Mouse (Mus musculus): Measurements from ENCODE around the gene Naaa. TPM values are rescaled to one million over a fixed set of nuclear protein-coding genes. Genes with fewer than 3 reads are reported as not detected.
A peak's percentile ranks its signal among the peaks of the same experiment; 100 is the strongest.

Gene Naaa
- polyA plus RNA-seq, 1 experiment from 2014 or later: 23.5 TPM

GRCm38 (mm10) chr5:92282571-92282970 is 4.6 kb upstream of the Naaa start:
- Histone ChIP-seq H3K9ac (ENCODE audit: low read length) (no peak overlapping the region), H3K36me3 (ENCODE audit: control insufficient read depth, insufficient read depth, low read length) (peaks cover 37% of the 10 kb centered on the region), H3K4me3 (ENCODE audit: low read depth, low read length) (no peak overlapping the region), H3K4me1 (replicated peaks; ENCODE audit: control insufficient read depth, insufficient read depth, low read length) (peaks cover 12% of the 10 kb centered on the region), H3K9me3 (ENCODE audit: control insufficient read depth, low read length) (no peaks in the 10 kb centered on the region), H3K4me2 (ENCODE audit: low read length) (no peak overlapping the region), H3K27me3 (replicated peaks; ENCODE audit: control insufficient read depth, insufficient read depth, low read length) (no peaks in the 10 kb centered on the region), H3K27ac (ENCODE audit: low read depth) (no peak overlapping the region)
- 79% methylated on average over 4 of the region's 4 CpGs for WGBS
- DNase-seq (ENCODE audit: low spot score) (no peak), ATAC-seq (replicated peaks; ENCODE audit: low FRiP score, low TSS enrichment, low read depth) (no peak)

- Histone ChIP-seq H3K36me3 (ENCODE audit: control insufficient read depth, insufficient read depth, low read length) (peaks cover 4% of the 10 kb centered on the region; the same call in 1 of the 2 replicates), H3K27me3 (replicated peaks; ENCODE audit: control insufficient read depth, insufficient read depth, low read length) (no peaks in the 10 kb centered on the region), H3K27ac (ENCODE audit: low read depth) (no peak overlapping the region), H3K9ac (ENCODE audit: low read length) (no peak overlapping the region), H3K4me1 (replicated peaks; ENCODE audit: control insufficient read depth, insufficient read depth, low read length) (peaks cover 12% of the 10 kb centered on the region), H3K4me3 (ENCODE audit: low read depth, low read length) (no peak overlapping the region), H3K9me3 (ENCODE audit: control insufficient read depth, low read length) (no peaks in the 10 kb centered on the region), H3K4me2 (ENCODE audit: low read length) (no peak overlapping the region)
- 79% methylated on average over 10 of the region's 10 CpGs for WGBS
- no peak for DNase-seq (ENCODE audit: low spot score)
- no peak for ATAC-seq (replicated peaks; ENCODE audit: low FRiP score, low TSS enrichment, low read depth)
These were observed 1.1 kb upstream of the Naaa start for GRCm38 (mm10) chr5:92278942-92279537.

GRCm38 (mm10) chr5:92270496-92270895 is 7.5 kb downstream of the Naaa start:
- no peak for ATAC-seq (replicated peaks; ENCODE audit: low FRiP score, low TSS enrichment, low read depth)
- Histone ChIP-seq H3K9ac (ENCODE audit: low read length) (no peak overlapping the region), H3K27me3 (replicated peaks; ENCODE audit: control insufficient read depth, insufficient read depth, low read length) (no peaks in the 10 kb centered on the region), H3K4me1 (replicated peaks; ENCODE audit: control insufficient read depth, insufficient read depth, low read length) (no peaks in the 10 kb centered on the region), H3K36me3 (ENCODE audit: control insufficient read depth, insufficient read depth, low read length) (no peaks in the 10 kb centered on the region), H3K9me3 (ENCODE audit: control insufficient read depth, low read length) (no peaks in the 10 kb centered on the region), H3K4me3 (ENCODE audit: low read depth, low read length) (no peak overlapping the region), H3K4me2 (ENCODE audit: low read length) (no peak overlapping the region), H3K27ac (ENCODE audit: low read depth) (no peak overlapping the region)
- WGBS: 88% methylated on average over 7 of the region's 7 CpGs
- no peak for DNase-seq (ENCODE audit: low spot score)

- no peak overlapping the region for H3K4me2 ChIP-seq (ENCODE audit: low read length)
- H3K9me3 ChIP-seq (ENCODE audit: control insufficient read depth, low read length): no peaks in the 10 kb centered on the region
- DNase-seq (ENCODE audit: low spot score): no peak
- no peaks in the 10 kb centered on the region for H3K27me3 ChIP-seq (replicated peaks; ENCODE audit: control insufficient read depth, insufficient read depth, low read length)
- peak; percentile 47; the same call in 1 of the 2 replicates for ATAC-seq (replicated peaks; ENCODE audit: low FRiP score, low TSS enrichment, low read depth)
- WGBS: 50% methylated on average over 4 of the region's 4 CpGs
- H3K27ac ChIP-seq (ENCODE audit: low read depth): no peak overlapping the region
- peaks cover 6% of the 10 kb centered on the region for H3K4me1 ChIP-seq (replicated peaks; ENCODE audit: control insufficient read depth, insufficient read depth, low read length)
- H3K4me3 ChIP-seq (ENCODE audit: low read depth, low read length): no peak overlapping the region
- no peaks in the 10 kb centered on the region for H3K36me3 ChIP-seq (ENCODE audit: control insufficient read depth, insufficient read depth, low read length)
- H3K9ac ChIP-seq (ENCODE audit: low read length): no peak overlapping the region
These were observed 14.1 kb downstream of the Naaa start for GRCm38 (mm10) chr5:92263761-92264359.

- Histone ChIP-seq H3K4me2 (ENCODE audit: low read length) (no peak overlapping the region), H3K36me3 (ENCODE audit: control insufficient read depth, insufficient read depth, low read length) (no peaks in the 10 kb centered on the region), H3K9me3 (ENCODE audit: control insufficient read depth, low read length) (no peaks in the 10 kb centered on the region), H3K9ac (ENCODE audit: low read length) (no peak overlapping the region), H3K27me3 (replicated peaks; ENCODE audit: control insufficient read depth, insufficient read depth, low read length) (no peaks in the 10 kb centered on the region), H3K4me1 (replicated peaks; ENCODE audit: control insufficient read depth, insufficient read depth, low read length) (peaks cover 6% of the 10 kb centered on the region), H3K4me3 (ENCODE audit: low read depth, low read length) (no peak overlapping the region), H3K27ac (ENCODE audit: low read depth) (no peak overlapping the region)
- ATAC-seq (replicated peaks; ENCODE audit: low FRiP score, low TSS enrichment, low read depth) (no peak), DNase-seq (ENCODE audit: low spot score) (no peak)
- WGBS: 90% methylated on average over 8 of the region's 8 CpGs
These were observed 15.3 kb downstream of the Naaa start for GRCm38 (mm10) chr5:92262646-92263045.

GRCm38 (mm10) chr5:92256218-92256617 is 21.8 kb downstream of the Naaa start, which contains the start of gene Ppef2:
Ppef2 (minus strand) TSS chr5:92256278.
- DNase-seq (ENCODE audit: low spot score) (no peak), ATAC-seq (replicated peaks; ENCODE audit: low FRiP score, low TSS enrichment, low read depth) (no peak)
- Histone ChIP-seq H3K4me2 (ENCODE audit: low read length) (no peak within 1 kb of the TSS), H3K27ac (ENCODE audit: low read depth) (no peak within 1 kb of the TSS), H3K36me3 (ENCODE audit: control insufficient read depth, insufficient read depth, low read length) (no peaks in the 10 kb centered on the region), H3K9me3 (ENCODE audit: control insufficient read depth, low read length) (no peaks in the 10 kb centered on the region), H3K4me1 (replicated peaks; ENCODE audit: control insufficient read depth, insufficient read depth, low read length) (0 out of 2 replicates have a peak, but pooled peaks cover 5% of the 10 kb centered on the region), H3K9ac (ENCODE audit: low read length) (no peak within 1 kb of the TSS), H3K4me3 (ENCODE audit: low read depth, low read length) (no peak within 1 kb of the TSS), H3K27me3 (replicated peaks; ENCODE audit: control insufficient read depth, insufficient read depth, low read length) (no peaks in the 10 kb centered on the region)
- WGBS: 25% methylated on average over 6 of the region's 6 CpGs

- 0 out of 2 replicates have a peak, but pooled peaks cover 7% of the 10 kb centered on the region for H3K9me3 ChIP-seq (ENCODE audit: control insufficient read depth, low read length)
- H3K27me3 ChIP-seq (replicated peaks; ENCODE audit: control insufficient read depth, insufficient read depth, low read length): no peaks in the 10 kb centered on the region
- H3K4me2 ChIP-seq (ENCODE audit: low read length): no peak overlapping the region
- H3K4me1 ChIP-seq (replicated peaks; ENCODE audit: control insufficient read depth, insufficient read depth, low read length): 0 out of 2 replicates have a peak, but pooled peaks cover 5% of the 10 kb centered on the region
- H3K9ac ChIP-seq (ENCODE audit: low read length): no peak overlapping the region
- H3K36me3 ChIP-seq (ENCODE audit: control insufficient read depth, insufficient read depth, low read length): no peaks in the 10 kb centered on the region
- DNase-seq (ENCODE audit: low spot score) (no peak), ATAC-seq (replicated peaks; ENCODE audit: low FRiP score, low TSS enrichment, low read depth) (no peak)
- no peak overlapping the region for H3K27ac ChIP-seq (ENCODE audit: low read depth)
- WGBS: 68% methylated on average over 6 of the region's 6 CpGs
- no peak overlapping the region for H3K4me3 ChIP-seq (ENCODE audit: low read depth, low read length)
These were observed 23.5 kb downstream of the Naaa start for GRCm38 (mm10) chr5:92254476-92254875.

GRCm38 (mm10) chr5:92252797-92253343 is 25.1 kb downstream of the Naaa start:
- H3K4me3 ChIP-seq (ENCODE audit: low read depth, low read length): no peak overlapping the region
- 0 out of 2 replicates have a peak, but pooled peaks cover 5% of the 10 kb centered on the region for H3K4me1 ChIP-seq (replicated peaks; ENCODE audit: control insufficient read depth, insufficient read depth, low read length)
- H3K9ac ChIP-seq (ENCODE audit: low read length): no peak overlapping the region
- DNase-seq (ENCODE audit: low spot score) (no peak), ATAC-seq (replicated peaks; ENCODE audit: low FRiP score, low TSS enrichment, low read depth) (no peak)
- H3K27ac ChIP-seq (ENCODE audit: low read depth): no peak overlapping the region
- no peak overlapping the region for H3K4me2 ChIP-seq (ENCODE audit: low read length)
- WGBS: 24% methylated on average over 18 of the region's 18 CpGs
- H3K27me3 ChIP-seq (replicated peaks; ENCODE audit: control insufficient read depth, insufficient read depth, low read length): no peaks in the 10 kb centered on the region
- H3K9me3 ChIP-seq (ENCODE audit: control insufficient read depth, low read length): 0 out of 2 replicates have a peak, but pooled peaks cover 12% of the 10 kb centered on the region
- no peaks in the 10 kb centered on the region for H3K36me3 ChIP-seq (ENCODE audit: control insufficient read depth, insufficient read depth, low read length)

Measured in intestine, embryonic 14.5 days (tissue).